Mouse (Mus musculus) brain, adult 2 months (tissue): ENCODE measurements at regions not wholly inside any gene's neighbourhood (a gene's known extent, or its start where the extent isn't known, plus 50 kb on each side); places are given as distances from the start of the nearest gene placed in this dataset.

Source experiments
- DNase-seq: peaks from one replicate; pipeline ENCODE4 v3.0.0; 2011; ENCODE audit warnings: low read depth, low spot score

GRCm38 (mm10) chr3:40456070-40456469 lies 75.0 kb upstream of the Intu start:
- no peak for DNase-seq

DNA sequence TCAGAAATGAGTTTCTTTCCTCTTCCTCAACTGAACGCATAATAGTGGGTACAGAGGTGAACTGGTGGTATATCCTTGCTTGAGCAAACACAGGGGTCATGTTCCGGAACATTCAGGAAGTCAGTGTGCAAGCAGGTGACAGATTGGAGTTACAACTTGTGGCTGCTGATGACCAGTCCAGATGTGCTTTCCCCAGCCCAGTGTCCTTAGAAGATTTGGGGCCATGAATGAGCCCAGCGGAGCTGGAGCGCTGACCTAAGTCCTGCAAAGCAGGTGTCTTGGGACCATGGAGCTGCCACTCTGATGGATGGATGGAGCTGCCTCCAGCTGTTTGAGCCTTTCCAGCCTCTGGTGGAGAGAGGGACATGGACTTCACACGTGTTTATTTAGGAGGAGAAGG lies 72.6 kb upstream of the Intu start:
- no peak for DNase-seq

DNA sequence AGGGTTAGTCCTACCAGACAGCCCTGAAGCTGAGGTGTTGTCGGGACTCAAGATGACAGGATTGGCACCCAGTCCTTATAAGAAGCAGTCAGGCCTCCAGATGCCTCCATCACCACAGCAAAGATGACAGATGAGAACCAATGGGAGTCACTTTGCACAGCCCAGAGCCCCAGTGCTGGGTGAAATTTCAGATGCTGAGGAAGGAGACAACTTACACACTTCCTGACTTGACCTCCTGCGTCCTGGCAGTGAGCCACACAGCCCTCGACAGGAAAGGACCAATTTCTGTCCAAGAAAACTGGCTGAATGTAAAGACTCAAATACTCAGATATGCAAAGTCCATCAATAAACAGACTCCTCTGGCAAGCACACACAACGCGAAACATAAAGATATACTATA lies 67.6 kb upstream of the Intu start:
- DNase-seq: no peak

GRCm38 (mm10) chr3:40470101-40470500 lies 61.0 kb upstream of the Intu start:
- DNase-seq: no peak

DNA sequence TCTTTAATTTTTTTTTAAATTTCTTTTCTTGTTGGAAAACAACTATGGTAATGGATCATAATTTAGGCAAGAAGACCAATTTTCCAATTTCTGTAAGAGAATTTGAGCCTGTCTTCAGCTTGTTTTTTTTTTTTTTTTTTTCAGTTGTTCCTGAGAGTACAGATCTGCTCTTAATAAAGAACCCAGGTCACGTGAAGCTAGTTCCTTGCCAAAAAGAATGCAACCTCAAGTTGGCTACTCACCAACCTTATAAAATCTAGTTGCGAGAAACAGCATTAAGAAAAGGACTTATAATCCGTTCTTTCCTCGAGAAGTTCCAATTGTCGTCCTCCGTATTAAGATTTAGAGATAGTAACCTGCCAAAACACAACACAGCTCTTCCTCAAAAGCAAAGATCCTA lies 58.3 kb upstream of the Intu start:
- DNase-seq: no peak

- DNase-seq: no peak
Measured at GRCm38 (mm10) chr3:40480258-40480951, 50.7 kb upstream of the Intu start.
